Mouse (Mus musculus) gastrocnemius, postnatal 10 days (tissue): Measurements from ENCODE around the gene Zfp978. TPM values are rescaled to one million over a fixed set of nuclear protein-coding genes. Genes with fewer than 3 reads are reported as not detected.
"Not testable (repeated sequence)": the region's sequence is repeated elsewhere in the genome, so short reads cannot be mapped to it uniquely, and the experiment has no call there.

Experiments
- DNase-seq: peaks from one replicate; pipeline ENCODE4 v3.0.0; 2021; ENCODE audit warnings: mixed read lengths
- total RNA-seq, 2 experiments: library from RNA; stranded (reverse); gene quantifications; 2 replicates each; pipeline ENCODE4 v1.2.3; 2021

The Zfp978 gene
- total RNA-seq, 2 experiments from 2014 or later = 0.47 TPM; not detected in 1

GRCm38 (mm10) chr4:147350541-147350940 is 10.6 kb upstream of the Zfp978 start:
- DNase-seq = not testable (repeated sequence)

- not testable (repeated sequence) for DNase-seq
Measured at GRCm38 (mm10) chr4:147351376-147351980, 9.6 kb upstream of the Zfp978 start.

GRCm38 (mm10) chr4:147353626-147354025 is 7.5 kb upstream of the Zfp978 start:
- not testable (repeated sequence) for DNase-seq

GRCm38 (mm10) chr4:147356042-147356441 is 5.1 kb upstream of the Zfp978 start:
- not testable (repeated sequence) for DNase-seq

- not testable (repeated sequence) for DNase-seq
Measured at GRCm38 (mm10) chr4:147357195-147357594, 3.9 kb upstream of the Zfp978 start.

- not testable (repeated sequence) for DNase-seq
Measured at GRCm38 (mm10) chr4:147361872-147362271, 769 bp downstream of the Zfp978 start.

GRCm38 (mm10) chr4:147369564-147369963 is 8.5 kb downstream of the Zfp978 start:
- DNase-seq = not testable (repeated sequence)

GRCm38 (mm10) chr4:147383199-147383598 is 22.1 kb downstream of the Zfp978 start:
- DNase-seq = not testable (repeated sequence)

GRCm38 (mm10) chr4:147397201-147397600 is 36.1 kb downstream of the Zfp978 start:
- DNase-seq = not testable (repeated sequence)

- DNase-seq = not testable (repeated sequence)
Measured at GRCm38 (mm10) chr4:147397934-147398682, 37.0 kb downstream of the Zfp978 start.

- not testable (repeated sequence) for DNase-seq
Measured at GRCm38 (mm10) chr4:147398741-147399140, 37.6 kb downstream of the Zfp978 start.

GRCm38 (mm10) chr4:147399505-147399904 is 38.4 kb downstream of the Zfp978 start:
- not testable (repeated sequence) for DNase-seq

GRCm38 (mm10) chr4:147400031-147400847 is 39.1 kb downstream of the Zfp978 start:
- DNase-seq = not testable (repeated sequence)

GRCm38 (mm10) chr4:147400848-147401715 is 40.0 kb downstream of the Zfp978 start:
- not testable (repeated sequence) for DNase-seq

- DNase-seq = not testable (repeated sequence)
Measured at GRCm38 (mm10) chr4:147401736-147402506, 40.8 kb downstream of the Zfp978 start.

- not testable (repeated sequence) for DNase-seq
Measured at GRCm38 (mm10) chr4:147402507-147402890, 41.4 kb downstream of the Zfp978 start.

- not testable (repeated sequence) for DNase-seq
Measured at GRCm38 (mm10) chr4:147403509-147403908, 42.4 kb downstream of the Zfp978 start.

- not testable (repeated sequence) for DNase-seq
Measured at GRCm38 (mm10) chr4:147403931-147404913, 43.1 kb downstream of the Zfp978 start.

GRCm38 (mm10) chr4:147406735-147407462 is 45.8 kb downstream of the Zfp978 start:
- peak; percentile 47 for DNase-seq
